Mouse (Mus musculus): ENCODE data around the gene Gm49368. TPM values are rescaled to one million over a fixed set of nuclear protein-coding genes. Genes with fewer than 3 reads are reported as not detected.
A peak's percentile ranks its signal among the peaks of the same experiment; 100 is the strongest.

Gm49368 gene
- polyA plus RNA-seq, 1 experiment from 2014 or later, result not detected

GRCm38 (mm10) chr7:128065547-128065946, 3.1 kb downstream of the Gm49368 start:
- H3K36me3 ChIP-seq (ENCODE audit: control insufficient read depth, insufficient read depth, low read length), result no peaks in the 10 kb centered on the region
- H3K9me3 ChIP-seq (replicated peaks; ENCODE audit: control insufficient read depth, low read length), result no peaks in the 10 kb centered on the region
- no peak overlapping the region for H3K4me3 ChIP-seq (ENCODE audit: low read depth, low read length)
- H3K4me2 ChIP-seq (ENCODE audit: low read length), result no peak overlapping the region
- H3K27me3 ChIP-seq (replicated peaks; ENCODE audit: control insufficient read depth, insufficient read depth, low read length), result no peaks in the 10 kb centered on the region
- no peaks in the 10 kb centered on the region for H3K4me1 ChIP-seq (ENCODE audit: control insufficient read depth, insufficient read depth, low read length)
- ATAC-seq (no peak), DNase-seq (ENCODE audit: low spot score) (no peak)
- H3K9ac ChIP-seq (ENCODE audit: low read length), result no peak overlapping the region
- 87% methylated on average over 5 of the region's 5 CpGs for WGBS
- no peak overlapping the region for H3K27ac ChIP-seq (ENCODE audit: low read depth, low read length)

- no peak for ATAC-seq
- Histone ChIP-seq H3K9ac (ENCODE audit: low read length) (no peak overlapping the region), H3K4me1 (ENCODE audit: control insufficient read depth, insufficient read depth, low read length) (no peaks in the 10 kb centered on the region), H3K4me3 (ENCODE audit: low read depth, low read length) (no peak overlapping the region), H3K4me2 (ENCODE audit: low read length) (no peak overlapping the region), H3K36me3 (ENCODE audit: control insufficient read depth, insufficient read depth, low read length) (no peaks in the 10 kb centered on the region), H3K9me3 (replicated peaks; ENCODE audit: control insufficient read depth, low read length) (no peaks in the 10 kb centered on the region), H3K27ac (ENCODE audit: low read depth, low read length) (no peak overlapping the region), H3K27me3 (replicated peaks; ENCODE audit: control insufficient read depth, insufficient read depth, low read length) (no peaks in the 10 kb centered on the region)
- DNase-seq (ENCODE audit: low spot score), result no peak
- WGBS, result 57% methylated on average over 3 of the region's 3 CpGs
These were observed 5.4 kb downstream of the Gm49368 start for GRCm38 (mm10) chr7:128067847-128068246.

GRCm38 (mm10) chr7:128069844-128070243, 7.4 kb downstream of the Gm49368 start:
- ATAC-seq, result no peak
- DNase-seq (ENCODE audit: low spot score), result no peak
- H3K27me3 ChIP-seq (replicated peaks; ENCODE audit: control insufficient read depth, insufficient read depth, low read length), result no peaks in the 10 kb centered on the region
- no peaks in the 10 kb centered on the region for H3K36me3 ChIP-seq (ENCODE audit: control insufficient read depth, insufficient read depth, low read length)
- H3K9ac ChIP-seq (ENCODE audit: low read length), result no peak overlapping the region
- WGBS, result 84% methylated on average over 2 of the region's 2 CpGs
- no peak overlapping the region for H3K4me2 ChIP-seq (ENCODE audit: low read length)
- H3K9me3 ChIP-seq (replicated peaks; ENCODE audit: control insufficient read depth, low read length), result no peaks in the 10 kb centered on the region
- H3K4me3 ChIP-seq (ENCODE audit: low read depth, low read length), result no peak overlapping the region
- H3K27ac ChIP-seq (ENCODE audit: low read depth, low read length), result no peak overlapping the region
- no peaks in the 10 kb centered on the region for H3K4me1 ChIP-seq (ENCODE audit: control insufficient read depth, insufficient read depth, low read length)

GRCm38 (mm10) chr7:128071816-128072215, 9.3 kb downstream of the Gm49368 start:
- no peaks in the 10 kb centered on the region for H3K4me1 ChIP-seq (ENCODE audit: control insufficient read depth, insufficient read depth, low read length)
- no peaks in the 10 kb centered on the region for H3K36me3 ChIP-seq (ENCODE audit: control insufficient read depth, insufficient read depth, low read length)
- WGBS, result 85% methylated on average over 4 of the region's 4 CpGs
- no peak overlapping the region for H3K27ac ChIP-seq (ENCODE audit: low read depth, low read length)
- no peak overlapping the region for H3K4me3 ChIP-seq (ENCODE audit: low read depth, low read length)
- H3K9me3 ChIP-seq (replicated peaks; ENCODE audit: control insufficient read depth, low read length), result no peaks in the 10 kb centered on the region
- H3K4me2 ChIP-seq (ENCODE audit: low read length), result no peak overlapping the region
- no peaks in the 10 kb centered on the region for H3K27me3 ChIP-seq (replicated peaks; ENCODE audit: control insufficient read depth, insufficient read depth, low read length)
- H3K9ac ChIP-seq (ENCODE audit: low read length), result no peak overlapping the region
- ATAC-seq (no peak), DNase-seq (ENCODE audit: low spot score) (no peak)

GRCm38 (mm10) chr7:128080012-128080411, 17.5 kb downstream of the Gm49368 start:
- WGBS, result 79% methylated on average over 8 of the region's 8 CpGs
- no peak overlapping the region for H3K9ac ChIP-seq (ENCODE audit: low read length)

GRCm38 (mm10) chr7:128089141-128089540, 26.7 kb downstream of the Gm49368 start:
- Histone ChIP-seq H3K36me3 (ENCODE audit: control insufficient read depth, insufficient read depth, low read length) (no peaks in the 10 kb centered on the region), H3K4me2 (ENCODE audit: low read length) (no peak overlapping the region), H3K9me3 (replicated peaks; ENCODE audit: control insufficient read depth, low read length) (no peaks in the 10 kb centered on the region), H3K4me1 (ENCODE audit: control insufficient read depth, insufficient read depth, low read length) (no peaks in the 10 kb centered on the region), H3K27me3 (replicated peaks; ENCODE audit: control insufficient read depth, insufficient read depth, low read length) (no peaks in the 10 kb centered on the region), H3K9ac (ENCODE audit: low read length) (no peak overlapping the region), H3K4me3 (ENCODE audit: low read depth, low read length) (no peak overlapping the region), H3K27ac (ENCODE audit: low read depth, low read length) (no peak overlapping the region)
- DNase-seq (ENCODE audit: low spot score) (no peak), ATAC-seq (no peak)
- WGBS, result 88% methylated on average over 7 of the region's 7 CpGs

More at GRCm38 (mm10) chr7:128080012-128080411, 17.5 kb downstream of the Gm49368 start:
- Histone ChIP-seq H3K4me1 (ENCODE audit: control insufficient read depth, insufficient read depth, low read length) (no peaks in the 10 kb centered on the region), H3K9me3 (replicated peaks; ENCODE audit: control insufficient read depth, low read length) (no peaks in the 10 kb centered on the region), H3K27me3 (replicated peaks; ENCODE audit: control insufficient read depth, insufficient read depth, low read length) (no peaks in the 10 kb centered on the region), H3K4me2 (ENCODE audit: low read length) (no peak overlapping the region), H3K36me3 (ENCODE audit: control insufficient read depth, insufficient read depth, low read length) (no peaks in the 10 kb centered on the region), H3K27ac (ENCODE audit: low read depth, low read length) (no peak overlapping the region), H3K4me3 (ENCODE audit: low read depth, low read length) (no peak overlapping the region)
- ATAC-seq (no peak), DNase-seq (ENCODE audit: low spot score) (no peak)

GRCm38 (mm10) chr7:128098135-128098534, 35.7 kb downstream of the Gm49368 start:
- no peak for DNase-seq (ENCODE audit: low spot score)
- WGBS, result 81% methylated on average over 1 of the region's 1 CpGs
- H3K9ac ChIP-seq (ENCODE audit: low read length), result no peak overlapping the region
- H3K9me3 ChIP-seq (replicated peaks; ENCODE audit: control insufficient read depth, low read length), result no peaks in the 10 kb centered on the region
- H3K27me3 ChIP-seq (replicated peaks; ENCODE audit: control insufficient read depth, insufficient read depth, low read length), result no peaks in the 10 kb centered on the region
- no peak overlapping the region for H3K27ac ChIP-seq (ENCODE audit: low read depth, low read length)
- no peak overlapping the region for H3K4me3 ChIP-seq (ENCODE audit: low read depth, low read length)
- ATAC-seq, result no peak
- no peak overlapping the region for H3K4me2 ChIP-seq (ENCODE audit: low read length)
- no peaks in the 10 kb centered on the region for H3K36me3 ChIP-seq (ENCODE audit: control insufficient read depth, insufficient read depth, low read length)
- no peaks in the 10 kb centered on the region for H3K4me1 ChIP-seq (ENCODE audit: control insufficient read depth, insufficient read depth, low read length)

GRCm38 (mm10) chr7:128100742-128101357, 38.4 kb downstream of the Gm49368 start:
- no peak overlapping the region for H3K9ac ChIP-seq (ENCODE audit: low read length)
- no peaks in the 10 kb centered on the region for H3K9me3 ChIP-seq (replicated peaks; ENCODE audit: control insufficient read depth, low read length)
- ATAC-seq, result no peak
- no peak overlapping the region for H3K4me2 ChIP-seq (ENCODE audit: low read length)
- no peak for DNase-seq (ENCODE audit: low spot score)
- no peak overlapping the region for H3K27ac ChIP-seq (ENCODE audit: low read depth, low read length)
- H3K27me3 ChIP-seq (replicated peaks; ENCODE audit: control insufficient read depth, insufficient read depth, low read length), result no peaks in the 10 kb centered on the region
- H3K4me3 ChIP-seq (ENCODE audit: low read depth, low read length), result no peak overlapping the region
- 81% methylated on average over 2 of the region's 2 CpGs for WGBS
- no peaks in the 10 kb centered on the region for H3K36me3 ChIP-seq (ENCODE audit: control insufficient read depth, insufficient read depth, low read length)
- no peaks in the 10 kb centered on the region for H3K4me1 ChIP-seq (ENCODE audit: control insufficient read depth, insufficient read depth, low read length)

GRCm38 (mm10) chr7:128105246-128105645, 42.8 kb downstream of the Gm49368 start:
- 61% methylated on average over 4 of the region's 4 CpGs for WGBS
- Histone ChIP-seq H3K27ac (ENCODE audit: low read depth, low read length) (no peak overlapping the region), H3K27me3 (replicated peaks; ENCODE audit: control insufficient read depth, insufficient read depth, low read length) (no peaks in the 10 kb centered on the region), H3K4me2 (ENCODE audit: low read length) (no peak overlapping the region), H3K36me3 (ENCODE audit: control insufficient read depth, insufficient read depth, low read length) (no peaks in the 10 kb centered on the region), H3K4me3 (ENCODE audit: low read depth, low read length) (no peak overlapping the region), H3K4me1 (ENCODE audit: control insufficient read depth, insufficient read depth, low read length) (no peaks in the 10 kb centered on the region), H3K9ac (ENCODE audit: low read length) (no peak overlapping the region), H3K9me3 (replicated peaks; ENCODE audit: control insufficient read depth, low read length) (no peaks in the 10 kb centered on the region)
- peak; percentile 41 for DNase-seq (ENCODE audit: low spot score)
- ATAC-seq, result no peak

All from forebrain, embryonic 14.5 days (tissue).